Mouse (Mus musculus) CD8-positive naive resting alpha-beta T cell, adult 2 months (primary cell): Measurements from ENCODE around the gene Scgb2a2.
"Not testable (repeated sequence)": the region's sequence is repeated elsewhere in the genome, so short reads cannot be mapped to it uniquely, and the experiment has no call there.

ENCODE experiments used
- DNase-seq, 2 experiments: peaks; one replicate each; pipeline ENCODE4 v3.0.0; 2022; ENCODE audit warnings: low read depth in 2 of 2, low spot score in 2 of 2

Scgb2a2 gene

GRCm38 (mm10) chr19:9847262-9847661, at the start of gene Scgb2a2:
Scgb2a2 (plus strand) TSS chr19:9847562.
- no peak for DNase-seq

DNA sequence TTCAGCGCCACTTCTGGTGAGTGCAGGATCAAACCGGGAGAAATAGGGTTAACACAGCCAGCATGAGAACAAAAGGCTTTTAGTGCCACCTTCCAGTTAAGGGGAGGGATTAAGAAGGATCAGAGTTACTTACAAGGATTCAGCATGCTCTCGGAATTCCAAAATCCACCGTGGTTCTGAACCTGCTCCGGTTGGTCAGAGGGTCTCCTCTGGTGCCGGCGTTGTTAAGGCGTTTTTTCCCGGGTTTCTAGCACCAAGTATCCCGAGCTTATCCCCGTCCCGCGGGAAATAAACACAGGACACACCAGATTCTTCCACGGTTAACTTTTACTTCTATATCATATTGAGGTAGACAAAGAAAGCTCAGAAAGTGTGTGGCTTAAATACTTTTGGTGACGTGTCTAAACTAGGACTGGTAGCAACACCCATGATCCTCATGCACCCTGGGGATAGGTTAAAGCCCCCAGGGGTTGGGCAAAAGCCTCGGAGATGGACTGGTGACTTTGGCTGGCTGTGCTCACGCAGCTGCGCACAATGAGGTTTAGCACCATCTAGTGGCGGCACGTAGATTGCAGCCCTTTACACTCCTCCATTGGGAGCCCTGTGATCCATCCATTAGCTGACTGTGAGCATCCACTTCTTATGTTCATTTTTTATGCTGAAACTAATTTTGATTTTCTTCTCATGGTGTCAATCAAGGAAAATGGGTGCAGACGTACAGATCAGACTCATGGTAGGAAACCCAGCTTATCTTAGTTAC, 10.6 kb upstream of the Scgb2a2 start:
- peak; percentile 11 to 32 for DNase-seq

GRCm38 (mm10) chr19:9837341-9837715, 10.0 kb upstream of the Scgb2a2 start:
- no peak for DNase-seq

DNA sequence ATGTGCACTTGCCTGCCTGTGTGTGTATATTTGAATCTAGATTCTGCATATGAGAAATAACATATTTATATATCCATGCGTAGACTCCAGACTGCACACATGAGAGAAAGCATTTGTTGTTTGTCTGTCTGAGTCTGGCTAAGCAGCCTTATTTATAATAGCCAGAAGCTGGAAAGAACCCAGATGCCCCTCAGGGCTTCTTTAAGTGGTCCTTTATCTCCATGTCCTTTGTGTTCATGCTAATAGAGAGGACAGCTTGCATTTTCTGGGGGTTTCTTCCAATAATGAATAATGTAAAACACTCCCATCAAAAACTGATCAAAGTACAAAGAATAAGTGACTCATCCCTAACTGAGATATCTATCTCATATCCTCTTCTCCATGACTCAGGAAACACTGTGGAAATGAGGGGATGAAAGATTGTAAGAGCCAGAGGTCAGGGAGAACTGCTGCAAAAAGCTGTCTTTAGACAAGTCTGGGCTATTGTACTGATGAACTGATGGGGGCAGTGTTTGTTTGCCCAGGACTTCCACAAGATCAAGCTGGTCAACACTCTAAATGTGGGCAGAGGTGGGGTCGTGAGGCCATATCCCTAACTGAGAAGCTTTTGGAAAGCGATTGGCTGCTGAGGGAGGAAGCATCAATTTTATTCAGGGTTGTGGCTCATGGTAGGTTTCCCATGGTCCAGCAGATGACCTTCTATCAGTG, 2.2 kb downstream of the Scgb2a2 start:
- not testable (repeated sequence) for DNase-seq

DNA sequence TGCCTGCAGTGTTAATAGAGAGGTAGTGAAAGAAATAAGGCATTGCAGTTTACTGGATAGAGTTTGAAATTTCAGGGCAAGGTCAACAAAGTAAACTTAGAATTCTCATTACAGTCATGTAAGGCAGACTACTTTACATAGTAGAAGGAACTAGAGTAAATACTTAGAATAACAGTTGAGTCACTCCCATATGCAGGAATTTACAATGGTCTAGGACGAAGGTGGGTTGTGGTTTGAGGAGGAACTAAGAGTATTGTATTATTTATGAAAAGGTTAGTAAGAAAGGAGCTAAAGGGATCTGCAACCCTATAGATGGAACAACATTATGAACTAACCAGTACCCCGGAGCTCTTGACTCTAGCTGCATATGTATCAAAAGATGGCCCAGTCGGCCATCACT, 13.5 kb downstream of the Scgb2a2 start:
- not testable (repeated sequence) for DNase-seq

GRCm38 (mm10) chr19:9864856-9865255, 17.5 kb downstream of the Scgb2a2 start:
- no peak for DNase-seq

DNA sequence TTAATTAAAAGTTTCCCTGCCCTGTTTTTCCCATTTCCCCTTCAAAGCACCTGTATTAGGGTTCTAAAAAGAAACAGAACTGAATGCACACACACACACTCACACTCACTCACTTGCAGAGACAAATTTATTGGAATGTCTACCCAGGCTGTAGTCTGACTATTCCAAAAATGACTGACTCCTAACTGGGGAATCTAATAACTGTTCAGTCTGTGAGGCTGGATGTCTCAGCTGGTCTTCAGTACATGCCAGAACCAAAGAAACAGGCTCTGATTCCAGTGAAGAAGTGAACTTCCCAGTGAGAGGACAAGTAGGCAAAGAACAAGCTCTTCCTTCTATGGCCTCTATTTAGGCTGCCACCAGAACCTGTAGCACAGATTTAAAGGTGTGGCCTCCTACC, 18.1 kb downstream of the Scgb2a2 start:
- DNase-seq = no peak

DNA sequence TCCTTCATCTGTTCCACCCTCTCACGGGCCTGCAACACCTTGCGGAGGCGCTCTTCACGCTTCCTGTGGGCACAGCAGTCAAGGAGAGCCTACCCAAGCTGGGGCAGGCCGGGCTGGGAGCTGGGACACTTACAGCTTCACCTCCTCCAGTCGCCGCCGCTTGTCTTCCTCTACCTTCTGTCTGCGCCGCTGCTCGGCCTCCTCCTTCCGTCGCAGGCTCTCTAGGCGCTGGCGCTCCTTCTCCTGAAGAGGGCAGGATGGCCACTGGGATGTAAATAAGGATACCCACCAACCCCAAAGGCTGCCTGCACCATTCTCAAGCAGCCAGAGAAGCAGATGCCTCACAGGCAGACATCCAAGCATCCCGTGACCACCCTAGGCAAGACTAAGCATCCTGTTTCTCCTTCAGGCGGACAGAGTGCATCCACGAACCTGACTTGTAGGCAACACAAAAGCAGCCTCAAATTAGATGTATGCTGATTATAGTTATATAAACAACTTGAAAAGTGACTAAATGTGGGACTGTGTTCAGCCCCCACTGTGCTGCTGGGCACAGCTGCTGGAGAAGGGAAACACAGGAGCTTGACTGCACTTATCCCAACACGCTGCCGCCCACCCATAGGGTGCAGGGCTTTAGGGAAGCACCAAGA, 30.9 kb downstream of the Scgb2a2 start:
- no peak for DNase-seq

DNA sequence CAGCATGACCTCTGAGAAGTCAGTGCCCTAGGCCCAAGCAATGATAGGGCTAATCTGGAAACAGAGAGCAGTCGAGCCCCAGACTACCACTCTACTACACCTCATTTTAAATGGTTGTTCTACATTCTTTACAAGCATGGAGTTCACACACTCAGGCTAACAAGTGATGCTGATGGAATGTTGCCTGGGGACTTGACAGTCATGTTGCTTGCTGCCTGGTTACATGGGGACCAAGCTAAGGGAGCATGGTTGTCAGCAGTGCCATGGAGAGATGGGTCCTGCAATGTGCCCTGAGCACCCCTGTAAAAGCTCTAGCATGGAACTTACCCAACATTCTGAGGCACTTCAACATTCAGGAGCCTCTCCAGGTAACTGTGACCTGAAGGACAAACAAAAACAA, 39.0 kb downstream of the Scgb2a2 start:
- no peak for DNase-seq

DNA sequence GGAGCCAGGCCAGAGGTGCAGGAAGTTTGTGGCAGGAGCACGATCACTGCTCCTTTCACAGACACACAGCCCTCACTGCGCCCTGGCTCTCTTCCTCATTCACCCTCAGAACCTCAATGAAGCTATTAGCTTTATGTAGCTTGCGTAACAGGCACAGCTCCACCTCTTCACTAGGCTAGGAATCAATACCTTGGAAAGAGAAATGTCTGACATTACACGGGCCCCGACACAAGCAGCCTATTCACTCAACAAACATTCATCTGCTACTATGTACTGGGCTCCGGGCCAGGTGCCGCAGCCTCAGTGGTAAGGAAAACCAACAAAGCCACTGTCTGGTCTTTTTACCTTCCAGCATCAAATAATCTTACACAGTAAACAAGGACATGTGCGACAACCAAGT, 39.4 kb downstream of the Scgb2a2 start:
- no peak for DNase-seq

DNA sequence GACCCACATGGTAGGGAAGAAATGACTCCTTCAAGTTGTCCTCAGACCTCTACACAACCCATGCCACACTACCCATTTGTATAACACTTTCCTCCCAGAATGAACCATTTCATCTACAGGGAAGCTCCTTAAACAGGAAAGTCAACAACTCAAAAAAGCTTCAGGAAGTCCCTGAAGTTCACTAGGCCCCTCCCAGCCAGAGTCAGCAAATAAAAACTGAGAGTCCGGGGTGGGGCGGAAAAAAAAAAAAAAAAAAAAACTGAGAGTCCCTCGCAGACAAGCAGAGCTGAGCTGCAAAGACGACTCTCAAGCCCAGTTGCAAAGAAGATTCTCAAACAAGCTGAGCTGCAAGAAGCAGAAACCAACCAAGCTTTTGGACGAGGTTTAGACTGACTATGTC, 48.7 kb downstream of the Scgb2a2 start:
- DNase-seq = no peak

GRCm38 (mm10) chr19:9898339-9899066, 51.1 kb downstream of the Scgb2a2 start:
- no peak for DNase-seq

- DNase-seq = peak; percentile 91 to 94
Observed at GRCm38 (mm10) chr19:9899072-9899779, 51.9 kb downstream of the Scgb2a2 start, which contains the start of gene Incenp. Incenp (minus strand) TSS chr19:9899551.

DNA sequence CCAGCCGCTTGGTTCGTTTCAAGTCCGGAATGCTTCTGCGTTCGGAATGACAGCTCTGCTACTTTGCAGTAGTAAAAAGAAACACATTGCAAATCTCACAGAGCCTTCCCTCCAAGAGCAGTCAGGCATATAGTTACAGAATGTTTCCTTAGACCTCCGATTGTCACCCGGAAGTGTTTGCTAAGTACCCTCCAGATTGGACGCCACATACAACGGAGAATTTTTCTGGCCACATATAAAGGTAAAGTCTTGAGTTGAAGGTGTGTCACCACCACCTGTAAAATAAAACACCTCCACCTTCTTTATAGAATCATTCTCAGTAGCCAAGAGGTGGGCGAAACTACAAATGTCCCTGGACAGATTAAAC, 52.4 kb downstream of the Scgb2a2 start:
- DNase-seq = no peak

DNA sequence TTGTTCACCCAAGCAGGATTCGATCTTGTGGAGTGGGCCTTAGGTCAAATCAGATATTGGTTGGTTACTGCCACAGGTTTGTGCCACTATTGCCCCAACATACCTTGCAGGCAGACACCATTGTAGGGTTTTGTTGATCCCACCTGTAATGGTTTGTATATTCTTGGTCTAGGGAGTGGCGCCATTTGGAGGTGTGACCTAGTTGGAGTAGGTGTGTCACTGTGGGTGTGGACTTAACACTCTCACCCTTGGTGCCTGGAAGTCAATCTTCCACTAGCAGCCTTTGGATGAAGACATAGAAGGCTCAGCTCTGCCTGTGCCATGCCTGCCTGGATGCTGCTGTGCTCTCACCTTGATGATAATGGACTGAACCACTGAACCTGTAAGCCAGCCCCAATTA, 53.3 kb downstream of the Scgb2a2 start:
- not testable (repeated sequence) for DNase-seq
